Mouse (Mus musculus) cortical plate, adult 2 months (tissue): Measurements from ENCODE around the gene Gmcl1. TPM values are rescaled to one million over a fixed set of nuclear protein-coding genes. Genes with fewer than 3 reads are reported as not detected.

Experiments used
- H3K27ac ChIP-seq: fragments of 200-500 bp; 2 replicates; pipeline ENCODE4 v1.5.1; 2012; ENCODE audit warnings: low read length, control low read depth, inconsistent platforms; ENCODE audit not compliant: insufficient read depth
- H3K4me1 ChIP-seq: fragments of 200-500 bp; 2 replicates; pipeline ENCODE4 v1.6.1; 2011; ENCODE audit warnings: low read length; ENCODE audit not compliant: control insufficient read depth, insufficient read depth
- H3K4me3 ChIP-seq: fragments of 200-500 bp; 2 replicates; pipeline ENCODE4 v1.5.1; 2011; ENCODE audit warnings: mild to moderate bottlenecking, low read length, control low read depth; ENCODE audit not compliant: insufficient read depth
- CTCF ChIP-seq: fragments of 200-500 bp; IDR thresholded peaks from 2 replicates; pipeline ENCODE4 v1.5.1; 2011; ENCODE audit warnings: mild to moderate bottlenecking, control low read depth, low read length; ENCODE audit not compliant: insufficient read depth; ENCODE audit errors: extremely low read depth
- POLR2A ChIP-seq: fragments of 200-500 bp; IDR thresholded peaks from 2 replicates; pipeline ENCODE4 v1.6.1; 2011; ENCODE audit warnings: mild to moderate bottlenecking, low read length, control low read depth; ENCODE audit not compliant: insufficient read depth; ENCODE audit errors: extremely low read depth
- polyA plus RNA-seq: library from polyadenylated mRNA; depleted of rRNA; stranded (reverse); fragments of >200 nt; gene quantifications from 2 replicates; pipeline ENCODE4 v1.2.3, GENCODE M21; 2012; rRNA removed

The Gmcl1 gene
- 27.9 and 28.6 TPM in 2 replicates for polyA plus RNA-seq

DNA sequence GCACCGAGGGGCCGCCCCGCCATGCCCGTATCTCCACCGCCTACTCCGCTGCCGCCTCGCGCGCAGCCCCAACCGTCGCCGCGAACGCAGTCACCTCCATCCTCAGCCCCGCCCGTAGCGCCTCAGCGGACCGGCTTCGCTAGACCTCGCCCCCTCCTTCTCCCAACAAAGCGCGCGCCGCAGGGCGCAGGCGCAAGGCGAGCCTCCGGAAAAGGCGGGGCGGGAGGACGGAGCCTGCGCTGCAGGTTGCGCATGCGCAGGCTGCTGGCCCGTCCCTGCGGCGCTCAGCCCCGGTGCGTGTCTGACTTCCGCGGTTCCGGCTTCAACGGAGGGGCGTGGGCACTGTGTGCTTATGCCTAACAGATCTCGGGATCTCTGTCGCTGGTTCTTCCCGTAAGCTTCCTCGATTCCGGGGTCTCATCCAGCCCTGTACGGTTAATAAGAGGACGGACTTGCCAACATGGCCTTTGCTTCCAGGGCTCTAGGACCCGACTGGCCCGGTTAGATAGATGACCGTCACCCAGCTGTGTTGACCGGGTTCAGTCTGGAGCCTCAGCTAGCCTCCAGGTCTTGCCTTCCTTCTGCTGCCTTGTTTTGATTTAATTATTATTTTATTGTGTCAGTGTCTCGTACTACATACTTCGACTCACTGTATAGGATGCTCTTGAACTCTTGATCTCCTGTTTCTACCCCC is at the start of gene Gmcl1:
Gene Gmcl1 (minus strand): TSS at position 201 of the 694 bp plus-strand sequence.
- H3K4me1 ChIP-seq = peaks cover 5% of the 10 kb centered on the region
- no peak; the same call in none of the 2 replicates for TF ChIP-seq POLR2A
- TF ChIP-seq CTCF = no peak
- peak within 1 kb of the TSS; percentile 88 for H3K4me3 ChIP-seq
- H3K27ac ChIP-seq = peak within 1 kb of the TSS; percentile 79

- H3K4me3 ChIP-seq = no peak overlapping the region
- H3K4me1 ChIP-seq = no peaks in the 10 kb centered on the region
- H3K27ac ChIP-seq = no peak overlapping the region
- TF ChIP-seq POLR2A (no peak), CTCF (no peak)
Observed at GRCm38 (mm10) chr6:86782342-86782741, 49.2 kb upstream of the Gmcl1 start.

DNA sequence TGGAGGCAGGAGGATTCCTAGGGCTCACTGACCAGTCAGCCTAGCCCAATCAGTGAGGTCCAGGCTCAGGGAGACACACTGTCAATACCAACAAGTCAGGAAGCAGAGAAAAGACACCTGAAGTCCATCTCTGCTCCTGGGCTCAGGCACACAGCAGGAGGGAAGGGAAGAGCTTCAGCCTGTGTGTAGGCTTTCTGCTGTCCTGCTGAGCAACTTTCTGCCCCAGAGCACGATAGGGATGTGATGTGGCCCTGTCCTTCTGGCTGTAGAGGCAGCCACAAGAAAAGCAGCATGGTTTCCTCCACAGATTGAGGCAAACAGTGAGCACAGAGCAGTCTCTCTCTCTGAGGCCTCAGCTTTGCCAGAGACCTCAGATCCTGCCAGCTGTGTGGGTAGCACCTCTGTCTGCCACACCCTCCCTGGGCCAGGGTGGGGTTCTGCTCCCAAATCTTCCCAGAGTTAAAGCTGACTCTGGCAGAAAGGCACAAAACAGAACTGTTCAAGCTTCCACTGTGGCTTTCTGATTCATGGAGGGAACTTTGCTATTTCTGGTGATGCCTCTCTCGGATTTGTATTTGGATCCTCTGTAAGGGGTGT is 48.3 kb upstream of the Gmcl1 start:
- no peak overlapping the region for H3K4me3 ChIP-seq
- H3K4me1 ChIP-seq = no peaks in the 10 kb centered on the region
- TF ChIP-seq POLR2A (no peak), CTCF (no peak)
- H3K27ac ChIP-seq = no peak overlapping the region

DNA sequence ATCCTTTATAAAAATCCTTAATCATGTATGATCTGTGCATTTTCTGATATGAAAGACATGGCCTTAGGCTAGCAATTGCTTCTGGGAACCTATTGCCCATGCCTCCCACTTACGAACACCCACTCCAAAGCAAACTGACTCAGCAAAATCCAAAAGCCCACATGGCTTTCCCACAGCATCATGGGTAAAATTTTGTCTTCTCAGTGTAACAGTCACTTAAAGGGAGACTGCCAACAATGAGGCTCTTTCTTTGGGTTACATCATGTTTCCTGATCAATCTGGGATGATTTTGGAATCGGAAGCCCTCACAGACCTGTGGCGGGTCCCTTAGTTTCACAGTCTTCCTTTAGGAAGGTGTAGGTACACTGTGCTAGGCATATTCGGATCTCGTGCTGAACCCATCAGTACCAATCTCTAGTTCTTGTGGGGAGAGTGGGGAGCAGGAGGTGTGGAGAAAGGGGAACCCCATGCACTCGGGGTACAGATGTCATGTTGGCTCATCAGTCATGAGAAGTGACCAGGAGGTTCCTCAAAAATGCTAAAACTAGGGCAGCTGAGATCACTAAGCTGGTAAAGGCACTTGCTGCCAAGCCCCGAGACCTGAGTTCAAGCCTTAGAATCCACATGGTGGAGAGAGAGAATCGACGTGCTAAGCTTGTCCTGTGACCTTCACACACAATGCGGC is 45.9 kb upstream of the Gmcl1 start:
- H3K27ac ChIP-seq = no peak overlapping the region
- no peak for TF ChIP-seq CTCF
- TF ChIP-seq POLR2A = no peak
- H3K4me3 ChIP-seq = no peak overlapping the region
- peaks cover 3% of the 10 kb centered on the region; the same call in 1 of the 2 replicates for H3K4me1 ChIP-seq

- no peak for TF ChIP-seq POLR2A
- no peak for TF ChIP-seq CTCF
- no peak overlapping the region for H3K27ac ChIP-seq
- H3K4me1 ChIP-seq = peaks cover 5% of the 10 kb centered on the region; the same call in 1 of the 2 replicates
- no peak overlapping the region for H3K4me3 ChIP-seq
Observed at GRCm38 (mm10) chr6:86777181-86777580, 44.0 kb upstream of the Gmcl1 start.

DNA sequence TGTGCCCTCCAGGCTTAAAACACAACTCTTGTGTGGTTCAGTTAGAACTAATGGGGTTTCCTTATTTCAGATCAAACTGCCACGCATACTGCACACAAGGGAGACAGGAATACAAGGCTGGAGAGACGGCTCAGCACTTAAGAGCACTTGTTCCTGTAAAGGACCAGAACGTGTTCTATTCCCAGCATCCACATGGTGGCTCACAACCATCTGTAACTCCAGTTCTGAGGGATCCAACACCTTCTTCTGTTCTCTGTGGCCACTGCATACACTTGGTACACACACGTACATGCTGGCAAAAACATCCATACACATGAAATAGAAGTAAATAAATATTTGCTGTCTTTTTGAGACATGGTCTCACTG is 43.5 kb upstream of the Gmcl1 start:
- TF ChIP-seq POLR2A (no peak), CTCF (no peak)
- Histone ChIP-seq H3K4me1 (peaks cover 5% of the 10 kb centered on the region; the same call in 1 of the 2 replicates), H3K27ac (no peak overlapping the region), H3K4me3 (no peak overlapping the region)

GRCm38 (mm10) chr6:86776001-86776705 is 43.0 kb upstream of the Gmcl1 start:
- Histone ChIP-seq H3K4me3 (no peak overlapping the region), H3K27ac (no peak overlapping the region), H3K4me1 (peaks cover 5% of the 10 kb centered on the region; the same call in 1 of the 2 replicates)
- TF ChIP-seq CTCF (no peak), POLR2A (no peak)

DNA sequence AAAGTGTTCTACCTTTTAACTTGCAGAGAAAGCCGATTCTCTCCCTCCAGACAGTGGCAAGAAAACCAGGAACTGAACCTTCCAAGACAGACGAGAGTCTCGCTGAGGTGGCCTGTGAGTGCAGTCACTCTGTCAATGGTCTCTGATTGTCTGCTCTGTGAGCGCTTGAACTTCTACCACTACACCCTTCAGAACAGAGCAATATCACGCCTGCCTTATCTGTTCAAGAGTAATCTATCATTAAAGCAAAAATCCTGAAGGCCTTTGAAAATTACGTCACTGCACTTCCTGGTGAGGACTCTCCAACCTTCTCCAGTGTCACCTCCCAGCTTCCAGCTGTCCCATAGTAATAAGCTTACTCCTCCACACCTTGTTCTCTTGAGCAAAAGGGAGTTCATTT is 41.8 kb upstream of the Gmcl1 start:
- Histone ChIP-seq H3K4me1 (peaks cover 5% of the 10 kb centered on the region; the same call in 1 of the 2 replicates), H3K4me3 (no peak overlapping the region)
- TF ChIP-seq CTCF (no peak), POLR2A (no peak)

DNA sequence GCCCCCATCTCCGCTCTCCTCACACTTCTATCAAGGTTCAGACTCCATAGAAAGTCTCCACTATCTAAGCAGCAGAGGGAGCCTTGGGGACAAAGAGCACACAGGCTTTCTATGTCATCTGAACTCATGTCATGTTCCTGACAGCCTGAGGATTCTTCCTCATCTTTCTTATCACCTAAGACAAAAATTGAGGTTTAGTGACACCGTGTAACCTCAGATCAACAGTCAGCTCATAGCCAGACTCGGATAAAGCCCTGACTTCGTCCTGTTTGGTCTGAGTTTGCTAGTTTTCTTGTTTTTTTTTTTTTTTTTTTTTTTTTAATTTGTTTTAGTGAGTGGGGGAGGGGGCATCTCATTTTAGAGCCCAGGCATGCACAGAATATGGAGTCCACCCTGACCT is 40.6 kb upstream of the Gmcl1 start:
- Histone ChIP-seq H3K4me3 (no peak overlapping the region), H3K27ac (no peak overlapping the region), H3K4me1 (peaks cover 5% of the 10 kb centered on the region; the same call in 1 of the 2 replicates)
- no peak for TF ChIP-seq POLR2A
- TF ChIP-seq CTCF = no peak

More for the DNA sequence above, 41.8 kb upstream of the Gmcl1 start:
- no peak overlapping the region for H3K27ac ChIP-seq
